Mouse (Mus musculus): ENCODE data around the gene Txlnb. TPM values are rescaled to one million over a fixed set of nuclear protein-coding genes. Genes with fewer than 3 reads are reported as not detected.
"Not testable (repeated sequence)": the region's sequence is repeated elsewhere in the genome, so short reads cannot be mapped to it uniquely, and the experiment has no call there.

Gene Txlnb
- total RNA-seq, 2 experiments from 2014 or later: 1.6 to 1.9 TPM

DNA sequence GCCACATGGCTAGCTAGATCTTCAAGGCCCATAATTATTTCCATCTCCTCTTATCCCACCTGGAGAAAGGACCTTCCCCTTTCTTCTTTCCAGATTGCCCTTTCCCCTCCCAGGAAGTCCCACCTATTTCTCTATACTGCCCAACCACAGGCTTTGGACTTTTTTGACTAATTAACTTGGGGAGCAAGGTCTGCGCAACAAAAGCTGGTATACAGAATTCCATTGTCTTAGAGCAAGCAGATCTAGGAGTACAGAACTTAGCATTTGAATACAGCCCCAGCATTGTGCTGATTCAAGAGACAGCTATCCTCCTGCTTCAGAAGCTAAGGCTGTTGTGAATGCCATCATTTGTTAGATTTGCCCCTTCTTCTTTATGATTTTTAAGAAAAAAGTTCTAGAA, 12.5 kb downstream of the Txlnb start:
- no peak for ATAC-seq (replicated peaks; ENCODE audit: poor library complexity, severe bottlenecking)

DNA sequence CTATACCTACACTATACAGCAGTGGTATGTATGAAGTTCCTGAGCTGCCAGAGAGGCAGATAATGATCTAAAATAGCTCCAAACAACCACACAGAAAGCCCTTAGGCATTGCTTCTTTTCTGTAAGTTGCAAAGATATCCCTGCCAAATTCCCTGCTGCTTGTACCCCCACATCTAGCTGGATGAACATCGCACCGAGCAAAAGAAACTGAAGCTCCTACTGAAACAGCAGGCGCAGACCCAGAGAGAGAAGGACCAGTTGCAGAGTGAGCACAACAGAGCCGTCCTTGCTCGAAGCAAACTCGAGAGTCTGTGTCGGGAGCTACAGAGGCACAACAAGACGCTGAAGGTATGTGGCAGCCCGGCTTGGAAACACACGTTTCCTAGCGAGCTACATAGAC, 19.0 kb downstream of the Txlnb start:
- ATAC-seq (replicated peaks; ENCODE audit: poor library complexity, severe bottlenecking): no peak

DNA sequence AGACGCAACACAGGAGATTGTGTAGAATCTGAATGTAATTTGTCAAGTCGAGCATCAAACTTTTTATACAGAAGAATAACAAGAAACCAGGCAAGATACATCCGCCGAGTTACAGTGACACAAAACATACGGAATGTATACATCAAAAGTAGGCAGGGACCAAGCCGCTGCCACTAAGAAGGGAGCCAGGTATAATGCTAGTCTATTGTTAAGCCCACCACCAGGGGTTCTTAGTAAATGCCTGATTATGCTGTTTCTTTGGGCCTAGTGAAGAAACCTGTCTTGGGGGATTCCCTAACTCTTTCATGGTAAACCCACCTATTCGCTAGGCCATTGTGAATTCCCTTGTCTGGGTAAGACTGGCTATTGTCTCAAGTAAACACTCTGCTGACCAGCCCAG, 24.4 kb downstream of the Txlnb start:
- not testable (repeated sequence) for ATAC-seq (replicated peaks; ENCODE audit: poor library complexity, severe bottlenecking)

- ATAC-seq (replicated peaks; ENCODE audit: poor library complexity, severe bottlenecking): no peak
Observed at GRCm38 (mm10) chr10:17827391-17827790, 31.4 kb downstream of the Txlnb start.

- ATAC-seq (replicated peaks; ENCODE audit: poor library complexity, severe bottlenecking): no peak
Observed at GRCm38 (mm10) chr10:17829205-17829604, 33.2 kb downstream of the Txlnb start.

DNA sequence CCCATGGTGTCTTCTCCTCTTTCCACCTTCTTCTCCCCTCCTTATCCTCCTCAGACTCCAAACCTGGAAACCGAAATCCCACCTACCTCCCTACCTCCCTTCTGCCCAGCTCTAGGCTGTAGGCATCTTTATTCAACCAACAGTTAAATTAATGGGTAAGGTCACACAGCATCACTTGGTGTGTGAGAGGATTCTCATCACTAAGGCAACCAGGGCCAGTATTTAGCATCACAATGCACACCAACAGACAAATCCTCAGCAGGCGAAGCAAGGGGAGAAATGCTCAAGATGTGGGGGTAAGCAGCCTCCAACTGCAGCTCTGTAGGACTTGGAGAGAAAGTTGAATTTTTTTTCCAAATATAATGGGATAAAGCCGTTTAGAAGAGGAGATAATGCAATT, 35.0 kb downstream of the Txlnb start:
- no peak for ATAC-seq (replicated peaks; ENCODE audit: poor library complexity, severe bottlenecking)

- ATAC-seq (replicated peaks; ENCODE audit: poor library complexity, severe bottlenecking): no peak
Observed at GRCm38 (mm10) chr10:17835031-17835430, 39.0 kb downstream of the Txlnb start.

DNA sequence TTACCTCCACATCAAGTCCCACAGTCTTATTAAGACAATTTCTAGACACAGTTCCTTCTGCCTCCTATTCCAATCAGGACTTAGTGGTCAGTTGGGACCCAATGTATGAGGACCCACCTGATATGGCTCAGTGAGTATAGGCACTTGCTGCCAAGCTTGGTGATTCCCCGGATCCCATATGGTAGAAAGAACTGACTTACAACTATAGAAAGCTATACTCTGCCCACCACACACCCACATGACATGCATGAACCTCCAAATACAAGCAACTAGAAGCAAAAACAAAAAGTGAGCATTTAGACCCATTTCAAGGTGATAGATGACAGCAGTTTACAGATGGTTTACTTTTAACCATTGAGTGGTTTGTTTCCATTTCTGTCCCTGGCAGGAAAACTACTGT, 40.2 kb downstream of the Txlnb start:
- no peak for ATAC-seq (replicated peaks; ENCODE audit: poor library complexity, severe bottlenecking)

DNA sequence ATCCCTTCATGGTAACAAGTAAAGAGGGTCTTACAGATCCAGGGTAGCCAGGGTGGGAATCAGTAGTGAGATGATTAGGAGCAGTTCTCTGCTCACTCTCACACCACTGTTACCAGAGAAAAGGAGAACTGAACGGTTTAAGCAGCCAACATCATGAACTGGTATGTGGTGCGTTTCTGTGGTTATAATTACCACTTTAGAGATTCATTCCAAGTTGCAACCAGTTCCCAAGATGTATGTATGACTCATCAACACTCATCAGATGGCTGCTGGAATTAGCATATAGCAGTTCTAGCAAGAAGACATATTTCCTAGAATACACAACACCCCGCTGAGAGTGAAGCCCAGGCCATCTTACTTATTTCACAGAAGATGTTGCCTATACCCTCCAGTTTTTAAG, 46.0 kb downstream of the Txlnb start:
- ATAC-seq (replicated peaks; ENCODE audit: poor library complexity, severe bottlenecking): peak; percentile 53

DNA sequence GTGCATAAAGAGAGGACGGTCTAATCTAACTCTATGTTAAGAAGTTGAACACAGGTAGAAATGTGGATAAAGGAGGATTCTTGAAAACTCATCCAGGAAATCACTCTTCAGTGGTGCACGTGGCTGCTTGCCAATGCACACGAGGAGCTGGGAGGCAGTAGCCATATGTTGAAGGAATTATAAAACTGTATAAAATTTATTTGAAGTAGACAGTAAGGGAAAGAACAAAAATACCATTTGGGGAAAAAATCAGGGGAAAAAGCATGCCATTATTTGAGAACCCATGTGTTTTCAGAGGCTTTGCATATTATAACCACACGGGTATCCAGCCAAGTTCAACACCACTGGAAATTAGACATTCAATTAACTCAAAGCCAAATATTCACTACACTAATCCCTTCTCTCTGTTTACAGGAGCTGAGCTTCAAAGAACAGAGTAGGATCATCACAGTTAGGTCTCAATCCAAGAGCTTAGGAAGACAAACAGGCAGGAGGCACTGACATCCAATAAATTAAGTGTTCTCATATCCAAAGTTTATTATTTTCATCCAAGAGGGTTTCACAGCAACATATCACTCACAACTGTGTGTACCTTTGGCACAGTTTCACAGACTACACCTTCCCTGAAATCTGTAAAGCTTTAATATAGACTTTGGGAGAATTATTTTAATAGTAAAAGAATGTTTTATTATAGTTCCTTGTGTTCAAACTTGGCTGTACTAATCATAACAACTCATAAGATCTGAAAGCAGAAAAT, 48.9 kb downstream of the Txlnb start:
- no peak for ATAC-seq (replicated peaks; ENCODE audit: poor library complexity, severe bottlenecking)

DNA sequence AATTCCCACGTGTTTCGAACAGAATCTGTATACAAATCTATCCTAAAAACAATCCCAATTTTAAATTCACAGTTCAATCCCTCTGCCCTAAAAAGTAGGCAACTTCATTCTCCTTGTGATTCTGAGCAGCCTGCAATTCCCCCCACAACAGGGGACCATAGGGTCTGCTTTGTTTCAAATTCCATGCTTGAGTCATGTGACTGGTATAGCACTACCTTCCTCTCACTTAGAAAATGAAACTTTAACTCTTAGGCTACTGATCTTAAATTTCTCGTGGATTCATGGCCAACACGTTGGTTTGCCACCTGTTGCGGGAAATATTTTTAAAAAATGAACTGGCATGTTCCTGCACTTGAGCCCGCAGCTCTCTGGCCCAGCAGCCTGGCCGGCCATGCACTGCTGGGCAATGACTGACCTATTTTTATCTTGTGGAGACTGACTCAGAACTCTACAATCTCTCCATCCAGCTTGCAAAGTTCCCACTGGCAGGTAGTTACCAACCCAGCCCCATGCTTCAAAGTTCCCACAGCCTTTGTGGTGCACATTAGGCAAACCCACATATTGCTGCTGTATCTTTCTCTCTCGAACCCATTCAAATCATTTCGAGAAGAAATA, 61.7 kb downstream of the Txlnb start:
- ATAC-seq (replicated peaks; ENCODE audit: poor library complexity, severe bottlenecking): no peak

DNA sequence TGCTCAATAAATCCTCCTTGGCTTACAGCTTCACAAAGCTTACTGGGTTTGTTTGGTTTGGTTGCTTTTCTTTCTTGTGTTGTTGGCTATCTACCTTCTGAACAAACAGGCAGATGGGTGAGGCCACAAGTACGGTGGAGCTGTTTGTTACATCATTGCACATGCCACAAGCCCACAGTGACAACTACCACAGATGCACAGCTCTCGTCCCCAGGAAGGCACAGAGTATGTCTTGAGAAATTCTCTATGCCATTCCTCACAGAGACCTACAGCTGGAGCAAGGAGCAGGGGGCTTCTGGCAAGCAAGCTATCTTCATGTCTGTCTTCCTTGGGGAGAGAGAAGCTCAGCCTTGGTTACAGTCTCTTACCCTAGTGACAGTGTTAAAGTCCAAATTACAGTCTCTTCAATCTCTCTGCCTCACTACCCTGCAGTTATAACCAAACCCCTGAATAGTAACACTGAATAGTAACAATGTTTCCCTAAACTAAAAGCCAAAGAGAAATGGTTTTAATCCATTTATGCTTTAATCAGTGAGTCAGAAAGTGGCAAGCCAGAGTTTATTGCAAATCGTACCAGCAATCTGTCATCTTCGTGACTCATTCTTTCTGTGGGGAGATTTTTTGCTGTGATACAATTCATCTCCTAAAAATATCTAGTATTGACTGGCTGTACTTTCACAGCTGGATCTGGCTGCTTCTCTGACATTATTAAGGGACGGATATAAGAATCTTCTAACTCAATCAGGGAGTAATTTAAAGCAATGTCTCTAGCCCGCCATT, 64.9 kb downstream of the Txlnb start:
- ATAC-seq (replicated peaks; ENCODE audit: poor library complexity, severe bottlenecking): no peak

- ATAC-seq (replicated peaks; ENCODE audit: poor library complexity, severe bottlenecking): peak; percentile 87
Observed at GRCm38 (mm10) chr10:17869822-17870662, 74.0 kb downstream of the Txlnb start.

DNA sequence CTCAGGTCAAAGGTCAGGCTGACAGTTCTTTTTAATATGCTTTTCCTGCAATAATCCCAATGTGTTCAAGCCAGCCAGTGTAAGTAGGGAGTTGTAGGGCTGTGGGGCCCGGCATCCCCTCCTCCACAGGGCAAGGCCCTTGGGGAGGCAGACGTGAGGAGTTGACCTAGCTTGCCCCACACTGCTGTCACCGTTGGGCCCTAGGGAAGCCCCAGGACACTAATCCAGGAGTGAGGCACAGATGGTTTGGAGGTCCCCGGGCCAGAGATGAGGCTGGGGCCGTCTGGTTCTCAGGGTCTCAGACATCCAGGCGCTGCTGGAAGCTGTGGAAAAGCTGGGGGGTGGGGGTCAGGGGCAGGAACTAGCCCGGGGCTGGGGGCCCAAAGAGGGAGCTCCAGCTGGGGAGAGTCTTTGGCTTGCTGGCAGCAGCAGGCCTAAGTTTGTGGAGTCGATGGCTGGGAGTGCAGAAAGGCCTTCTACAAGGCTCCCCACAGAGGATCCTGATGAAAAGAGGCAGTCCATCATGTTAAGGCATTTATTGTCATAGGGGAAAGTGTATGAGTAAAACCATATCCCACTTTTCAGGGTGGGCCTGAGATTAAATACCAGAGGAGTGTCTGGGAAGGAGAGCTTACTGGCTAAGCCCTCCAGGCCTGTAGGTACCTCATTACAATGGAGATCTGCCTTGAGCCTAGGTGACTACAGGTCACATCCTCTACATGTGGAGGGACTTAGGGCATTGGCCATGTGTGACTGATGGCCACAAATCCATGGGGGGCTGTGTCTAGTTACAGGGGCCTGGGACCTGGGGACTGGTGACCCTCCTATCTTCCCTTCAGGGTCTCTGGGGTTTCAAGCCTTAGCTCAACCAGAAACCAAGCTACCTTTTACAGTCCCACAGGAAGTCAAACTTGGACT, 82.2 kb downstream of the Txlnb start:
- no peak for ATAC-seq (replicated peaks; ENCODE audit: poor library complexity, severe bottlenecking)

- no peak for ATAC-seq (replicated peaks; ENCODE audit: poor library complexity, severe bottlenecking)
Observed at GRCm38 (mm10) chr10:17880038-17880437, 84.0 kb downstream of the Txlnb start.

DNA sequence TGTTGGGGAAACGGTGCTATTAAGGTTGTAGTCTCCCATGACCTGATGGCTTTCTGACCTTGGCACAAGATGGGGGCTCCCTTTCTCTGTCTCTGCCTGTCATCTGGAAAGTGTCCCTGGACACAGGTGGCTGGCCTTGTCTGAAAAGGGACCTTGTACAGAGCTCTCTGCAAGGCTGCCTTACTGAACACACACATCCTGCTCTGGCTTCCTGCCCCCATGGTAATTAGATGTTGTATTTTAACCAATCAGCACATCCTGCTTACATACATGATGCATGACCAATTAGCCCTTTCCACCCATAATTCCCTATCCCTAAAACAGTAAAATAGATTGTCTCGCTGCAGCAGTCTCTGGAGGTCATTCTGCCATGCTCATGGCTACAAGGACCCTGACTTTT, 84.7 kb downstream of the Txlnb start:
- ATAC-seq (replicated peaks; ENCODE audit: poor library complexity, severe bottlenecking): no peak

Data from granulocyte monocyte progenitor cell, adult 5-6 weeks (primary cell).